9 mouse cellular contexts compared by ENCODE assay signal in the genomic region with DNA sequence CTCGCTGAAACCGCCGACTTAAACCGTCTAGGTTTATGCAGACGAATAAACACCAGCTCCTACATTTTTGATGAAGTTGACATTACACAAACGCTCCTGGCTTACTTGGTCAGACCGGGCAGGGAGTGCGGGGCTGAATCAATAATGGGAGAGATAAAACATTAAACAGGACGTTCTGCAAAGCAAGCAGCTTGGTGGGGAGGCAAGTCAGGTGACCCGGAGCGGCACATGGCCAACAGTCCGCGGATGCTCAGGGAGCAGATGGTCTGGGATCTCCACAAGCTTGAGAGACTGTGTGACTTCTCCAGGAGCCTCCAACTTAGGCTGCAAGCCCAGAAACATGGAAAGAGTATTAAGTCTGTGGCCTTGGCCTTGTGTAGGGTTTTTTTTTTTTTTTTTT.
A peak's percentile ranks its signal among the peaks of the same experiment; 100 is the strongest.
DNase-seq lines count a peak whose midpoint lies in the region; ATAC-seq and TF ChIP-seq lines count a peak whose summit lies in the region.
"Had no signal": no experiment of that assay in that cellular context is flagged by ENCODE, and none has a peak within 500 bp of the region (broad histone marks: within the 10 kb centered on the region; RNA-seq: fewer than 3 reads in every experiment).

No protein-coding gene starts in this region.

- TF ChIP-seq CTCF in left cerebral cortex, adult 2 months (IDR thresholded peaks at IDR 0.05): no peak
- TF ChIP-seq CTCF in lung, adult 2 months (IDR thresholded peaks at IDR 0.05; ENCODE audit: insufficient read depth, low read length): no peak

- 33% methylated on average over 13 of the region's 13 CpGs for WGBS in lung, adult 2 months

- H3K4me1 ChIP-seq in lung, adult 2 months (ENCODE audit: control insufficient read depth, insufficient read depth, low read length): no peaks in the 10 kb centered on the region

- no peak overlapping the region for H3K27ac ChIP-seq in left cerebral cortex, adult 2 months
- H3K27ac ChIP-seq: macrophage had no signal

- peak; percentile 92 for DNase-seq in left cerebral cortex, postnatal 4 days
- no peak for DNase-seq in left cerebral cortex, adult 2 months (ENCODE audit: extremely low spot score in 1 of 2, low spot score in 2 of 2)
- peak; percentile 95 for DNase-seq in cerebellum, adult 8-10 months
- peak; percentile 43 to 57 for DNase-seq in gastrocnemius, postnatal 36 days
- peak; percentile 86 to 89 for DNase-seq in kidney, postnatal 36 days
- DNase-seq in spleen, postnatal 14 days (ENCODE audit: low spot score in 2 of 2): no peak
- DNase-seq in lung, adult 2 months: no peak

- no peak for TF ChIP-seq POLR2A in lung, adult 2 months (IDR thresholded peaks at IDR 0.05; ENCODE audit: borderline replicate concordance, extremely low read depth, low read depth, low read length)

- intact Hi-C loops in left cerebral cortex, postnatal 4 days (cut with DNase I): no loop called here
- intact Hi-C loops in left cerebral cortex, adult 2 months (cut with DNase I): no loop called here
- intact Hi-C loops in gastrocnemius, postnatal 36 days (cut with DNase I): no loop called here

- no peak for ATAC-seq in megakaryocyte-erythroid progenitor cell, adult 5-6 weeks (replicated peaks; ENCODE audit: low FRiP score, low TSS enrichment, poor library complexity, severe bottlenecking)

- no peak overlapping the region for H3K4me3 ChIP-seq in left cerebral cortex, adult 2 months
- no peak overlapping the region for H3K4me3 ChIP-seq in lung, adult 2 months (replicated peaks; ENCODE audit: extremely low read depth, low read depth, low read length)

Comparison
In these comparisons a context has a peak if more than half of its experiments do, and no peak if none do; other contexts are left out.
1. DNase-seq: peak in left cerebral cortex, postnatal 4 days (single experiment), cerebellum, adult 8-10 months (single experiment), gastrocnemius, postnatal 36 days (2 of 2) and kidney, postnatal 36 days (2 of 2); none in left cerebral cortex, adult 2 months (0 of 2), spleen, postnatal 14 days (0 of 2) and lung, adult 2 months (single experiment).